Mouse (Mus musculus): ENCODE data around the gene Car10. TPM values are rescaled to one million over a fixed set of nuclear protein-coding genes. Genes with fewer than 3 reads are reported as not detected.
A peak's percentile ranks its signal among the peaks of the same experiment; 100 is the strongest.

The Car10 gene
- polyA plus RNA-seq, 2 experiments, result 0.70 TPM

DNA sequence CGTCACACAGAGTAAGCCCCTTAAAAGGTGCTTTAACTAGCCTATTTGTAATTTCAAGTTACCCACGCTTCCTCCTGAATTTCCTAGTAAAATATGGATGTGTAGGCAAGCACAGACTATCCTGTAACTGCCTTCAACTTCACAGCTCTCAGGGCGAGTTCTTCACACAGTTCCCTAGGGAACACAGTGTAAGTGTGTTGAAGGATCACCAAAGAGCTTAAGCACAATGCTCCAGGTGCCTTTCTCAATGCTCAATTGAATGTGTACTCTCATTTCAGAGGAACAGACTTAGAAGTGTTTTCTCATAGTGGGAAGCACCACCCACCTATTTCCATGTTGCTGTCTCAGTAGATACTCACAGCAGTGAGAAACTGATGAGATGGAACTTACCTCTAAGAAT is 492.8 kb downstream of the Car10 start:
- no peaks in the 10 kb centered on the region for H3K36me3 ChIP-seq (ENCODE audit: control insufficient read depth, insufficient read depth, low read length)
- DNase-seq (ENCODE audit: low spot score) (no peak), ATAC-seq (ENCODE audit: low FRiP score, low read depth) (no peak)
- no peak overlapping the region for H3K27ac ChIP-seq (replicated peaks; ENCODE audit: low read depth, low read length)
- H3K4me1 ChIP-seq (ENCODE audit: control insufficient read depth, insufficient read depth, low read length), result no peaks in the 10 kb centered on the region
- no peak overlapping the region for H3K4me2 ChIP-seq (replicated peaks; ENCODE audit: low read depth, low read length, severe bottlenecking)
- TF ChIP-seq POLR2A (IDR thresholded peaks at IDR 0.05; ENCODE audit: borderline replicate concordance, extremely low read depth, insufficient read depth, insufficient read length), result no peak
- H3K9me3 ChIP-seq (ENCODE audit: control insufficient read depth, low read length), result no peaks in the 10 kb centered on the region; the same call in 1 of the 2 replicates
- no peak overlapping the region for H3K4me3 ChIP-seq (replicated peaks; ENCODE audit: low read length)
- H3K27me3 ChIP-seq (ENCODE audit: control insufficient read depth, insufficient read depth, low read length), result no peaks in the 10 kb centered on the region
- 54% methylated on average over 3 of the region's 3 CpGs for WGBS
- no peak overlapping the region for H3K9ac ChIP-seq (ENCODE audit: low read depth, low read length, severe bottlenecking)

DNA sequence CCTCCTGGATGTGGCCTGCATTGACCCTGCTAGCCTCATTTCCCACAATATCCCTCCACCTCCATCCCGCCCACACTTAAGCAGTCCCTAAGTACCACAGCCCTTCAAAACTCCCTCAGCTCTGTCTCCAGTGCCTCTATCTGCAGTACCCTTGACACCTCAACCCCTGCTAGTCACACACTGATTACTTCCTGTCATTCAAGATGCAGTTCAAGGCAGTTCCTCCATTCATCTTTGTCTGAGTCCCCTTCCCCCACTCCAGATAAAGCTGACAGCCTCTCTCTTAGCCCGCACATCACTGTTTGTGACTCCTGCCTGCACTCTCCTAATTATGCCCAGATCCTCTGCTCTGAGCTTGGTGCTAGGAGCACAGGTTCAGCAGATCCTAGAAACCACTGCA is 496.2 kb downstream of the Car10 start:
- WGBS, result 33% methylated on average over 2 of the region's 2 CpGs
- Histone ChIP-seq H3K27me3 (ENCODE audit: control insufficient read depth, insufficient read depth, low read length) (no peaks in the 10 kb centered on the region), H3K27ac (replicated peaks; ENCODE audit: low read depth, low read length) (no peak overlapping the region), H3K4me2 (replicated peaks; ENCODE audit: low read depth, low read length, severe bottlenecking) (no peak overlapping the region), H3K4me3 (replicated peaks; ENCODE audit: low read length) (no peak overlapping the region), H3K4me1 (ENCODE audit: control insufficient read depth, insufficient read depth, low read length) (no peaks in the 10 kb centered on the region), H3K9ac (ENCODE audit: low read depth, low read length, severe bottlenecking) (no peak overlapping the region), H3K9me3 (ENCODE audit: control insufficient read depth, low read length) (no peaks in the 10 kb centered on the region; the same call in 1 of the 2 replicates), H3K36me3 (ENCODE audit: control insufficient read depth, insufficient read depth, low read length) (no peaks in the 10 kb centered on the region)
- DNase-seq (ENCODE audit: low spot score), result no peak
- ATAC-seq (ENCODE audit: low FRiP score, low read depth), result no peak
- TF ChIP-seq POLR2A (IDR thresholded peaks at IDR 0.05; ENCODE audit: borderline replicate concordance, extremely low read depth, insufficient read depth, insufficient read length), result no peak

DNA sequence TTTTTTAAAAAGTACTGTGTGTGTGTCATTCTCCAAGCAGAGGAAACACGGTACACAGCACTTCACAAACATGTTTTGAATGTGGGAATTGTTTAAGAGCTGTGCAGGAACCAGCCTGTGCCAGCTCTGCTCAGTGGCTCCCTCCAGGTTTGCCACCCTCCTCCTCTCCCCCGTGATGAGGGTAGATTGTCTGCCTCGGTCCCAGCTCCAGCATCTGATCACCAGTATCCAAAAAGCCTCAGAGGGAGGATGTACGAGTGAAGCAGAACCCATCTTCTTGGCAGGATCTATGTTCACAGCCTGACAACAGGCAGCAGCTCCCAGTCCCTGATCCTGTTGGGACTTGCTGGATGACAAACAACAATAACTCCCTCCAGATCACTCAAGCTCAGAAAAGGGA is 500.3 kb downstream of the Car10 start:
- H3K4me1 ChIP-seq (ENCODE audit: control insufficient read depth, insufficient read depth, low read length), result no peaks in the 10 kb centered on the region; the same call in 1 of the 2 replicates
- H3K9ac ChIP-seq (ENCODE audit: low read depth, low read length, severe bottlenecking), result no peak overlapping the region
- no peak for TF ChIP-seq POLR2A (IDR thresholded peaks at IDR 0.05; ENCODE audit: borderline replicate concordance, extremely low read depth, insufficient read depth, insufficient read length)
- no peaks in the 10 kb centered on the region for H3K9me3 ChIP-seq (ENCODE audit: control insufficient read depth, low read length)
- no peaks in the 10 kb centered on the region for H3K36me3 ChIP-seq (ENCODE audit: control insufficient read depth, insufficient read depth, low read length)
- no peak overlapping the region for H3K4me3 ChIP-seq (replicated peaks; ENCODE audit: low read length)
- 65% methylated on average over 4 of the region's 4 CpGs for WGBS
- ATAC-seq (ENCODE audit: low FRiP score, low read depth), result no peak
- H3K27ac ChIP-seq (replicated peaks; ENCODE audit: low read depth, low read length), result no peak overlapping the region
- no peak overlapping the region for H3K4me2 ChIP-seq (replicated peaks; ENCODE audit: low read depth, low read length, severe bottlenecking)
- DNase-seq (ENCODE audit: low spot score), result no peak
- no peaks in the 10 kb centered on the region for H3K27me3 ChIP-seq (ENCODE audit: control insufficient read depth, insufficient read depth, low read length)

DNA sequence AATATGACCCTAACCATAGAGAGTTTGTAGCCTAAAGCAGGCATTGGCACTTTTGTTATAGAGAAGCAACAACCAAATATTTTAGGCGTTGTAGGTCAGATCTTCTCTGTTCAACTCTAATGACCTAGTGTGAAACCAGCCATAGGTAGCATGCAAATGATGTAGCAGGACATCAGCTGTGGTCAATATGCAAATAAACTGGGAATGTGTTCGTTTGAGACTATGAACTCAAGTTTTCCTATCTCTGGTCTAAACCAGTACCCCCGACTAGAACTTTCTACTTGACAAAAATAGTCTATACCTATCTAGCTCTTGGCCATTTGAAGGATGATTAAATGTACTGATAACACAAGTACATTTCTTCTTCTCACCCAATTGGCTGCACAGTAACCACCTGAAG is 501.9 kb downstream of the Car10 start:
- DNase-seq (ENCODE audit: low spot score) (no peak), ATAC-seq (ENCODE audit: low FRiP score, low read depth) (no peak)
- Histone ChIP-seq H3K27me3 (ENCODE audit: control insufficient read depth, insufficient read depth, low read length) (no peaks in the 10 kb centered on the region), H3K36me3 (ENCODE audit: control insufficient read depth, insufficient read depth, low read length) (no peaks in the 10 kb centered on the region), H3K4me3 (replicated peaks; ENCODE audit: low read length) (no peak overlapping the region), H3K9me3 (ENCODE audit: control insufficient read depth, low read length) (no peaks in the 10 kb centered on the region), H3K9ac (ENCODE audit: low read depth, low read length, severe bottlenecking) (no peak overlapping the region), H3K4me2 (replicated peaks; ENCODE audit: low read depth, low read length, severe bottlenecking) (no peak overlapping the region), H3K4me1 (ENCODE audit: control insufficient read depth, insufficient read depth, low read length) (no peaks in the 10 kb centered on the region; the same call in 1 of the 2 replicates), H3K27ac (replicated peaks; ENCODE audit: low read depth, low read length) (no peak overlapping the region)
- WGBS, result 84% methylated on average over 3 of the region's 3 CpGs
- no peak for TF ChIP-seq POLR2A (IDR thresholded peaks at IDR 0.05; ENCODE audit: borderline replicate concordance, extremely low read depth, insufficient read depth, insufficient read length)

DNA sequence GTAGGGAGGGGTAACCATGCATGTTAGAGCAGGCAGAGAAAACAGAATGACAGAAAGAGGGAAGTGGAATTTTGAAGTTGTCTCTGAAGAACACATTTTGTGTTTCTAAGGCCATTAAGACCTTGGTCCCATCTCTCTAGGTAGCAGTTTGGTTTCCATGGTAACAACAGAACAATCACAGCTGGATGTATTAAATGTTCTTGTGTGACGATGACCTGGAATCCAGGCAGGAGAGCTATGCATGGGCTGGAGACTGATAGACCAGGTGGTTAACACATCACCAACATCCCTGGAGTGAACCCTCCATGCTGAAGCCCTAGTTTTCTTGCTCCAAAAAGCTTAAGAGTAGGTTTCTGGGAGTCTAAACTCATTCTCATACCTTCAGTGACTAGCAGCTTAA is 505.7 kb downstream of the Car10 start:
- 42% methylated on average over 1 of the region's 1 CpGs for WGBS
- H3K4me2 ChIP-seq (replicated peaks; ENCODE audit: low read depth, low read length, severe bottlenecking), result no peak overlapping the region
- peak; percentile 89 for ATAC-seq (ENCODE audit: low FRiP score, low read depth)
- no peak for TF ChIP-seq POLR2A (IDR thresholded peaks at IDR 0.05; ENCODE audit: borderline replicate concordance, extremely low read depth, insufficient read depth, insufficient read length)
- no peaks in the 10 kb centered on the region; the same call in 1 of the 2 replicates for H3K4me1 ChIP-seq (ENCODE audit: control insufficient read depth, insufficient read depth, low read length)
- no peaks in the 10 kb centered on the region for H3K27me3 ChIP-seq (ENCODE audit: control insufficient read depth, insufficient read depth, low read length)
- H3K36me3 ChIP-seq (ENCODE audit: control insufficient read depth, insufficient read depth, low read length), result no peaks in the 10 kb centered on the region
- H3K9me3 ChIP-seq (ENCODE audit: control insufficient read depth, low read length), result no peaks in the 10 kb centered on the region
- H3K27ac ChIP-seq (replicated peaks; ENCODE audit: low read depth, low read length), result no peak overlapping the region
- no peak overlapping the region for H3K4me3 ChIP-seq (replicated peaks; ENCODE audit: low read length)
- DNase-seq (ENCODE audit: low spot score), result no peak
- no peak overlapping the region for H3K9ac ChIP-seq (ENCODE audit: low read depth, low read length, severe bottlenecking)

DNA sequence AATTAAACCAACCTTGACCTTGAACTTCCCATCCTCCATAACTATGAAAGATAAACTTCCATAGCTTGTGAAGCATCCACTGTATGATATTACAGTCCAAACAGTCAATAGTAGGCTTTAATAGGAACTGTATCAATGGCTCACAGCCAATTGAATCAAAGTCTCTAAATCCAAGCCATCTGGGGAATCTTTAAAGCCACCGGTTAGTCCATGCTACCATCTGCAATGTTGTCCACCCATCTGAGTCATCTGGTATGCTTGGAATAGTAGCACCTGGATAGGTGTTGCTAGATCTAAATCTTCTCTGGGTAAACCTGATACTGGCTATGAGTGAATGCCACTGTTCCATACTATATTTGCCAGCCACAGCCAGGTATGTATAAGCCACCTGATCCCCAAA is 509.3 kb downstream of the Car10 start:
- DNase-seq (ENCODE audit: low spot score), result no peak
- no peaks in the 10 kb centered on the region for H3K36me3 ChIP-seq (ENCODE audit: control insufficient read depth, insufficient read depth, low read length)
- H3K4me1 ChIP-seq (ENCODE audit: control insufficient read depth, insufficient read depth, low read length), result no peaks in the 10 kb centered on the region
- TF ChIP-seq POLR2A (IDR thresholded peaks at IDR 0.05; ENCODE audit: borderline replicate concordance, extremely low read depth, insufficient read depth, insufficient read length), result no peak
- H3K4me2 ChIP-seq (replicated peaks; ENCODE audit: low read depth, low read length, severe bottlenecking), result no peak overlapping the region
- WGBS, result 72% methylated on average over 1 of the region's 1 CpGs
- no peak for ATAC-seq (ENCODE audit: low FRiP score, low read depth)
- no peak overlapping the region for H3K4me3 ChIP-seq (replicated peaks; ENCODE audit: low read length)
- no peaks in the 10 kb centered on the region for H3K9me3 ChIP-seq (ENCODE audit: control insufficient read depth, low read length)
- no peaks in the 10 kb centered on the region for H3K27me3 ChIP-seq (ENCODE audit: control insufficient read depth, insufficient read depth, low read length)
- no peak overlapping the region for H3K27ac ChIP-seq (replicated peaks; ENCODE audit: low read depth, low read length)
- no peak overlapping the region for H3K9ac ChIP-seq (ENCODE audit: low read depth, low read length, severe bottlenecking)
